32 mouse cellular contexts compared by ENCODE assay signal in genomic region chr7:97631290-97631689, GRCm38 (mm10).
"Had no signal": no experiment of that assay in that cellular context is flagged by ENCODE, and none has a peak within 500 bp of the region (broad histone marks: within the 10 kb centered on the region; RNA-seq: fewer than 3 reads in every experiment).

No protein-coding gene starts in this region.

- H3K9me3 ChIP-seq: limb, embryonic 10.5 days; limb, embryonic 12.5 days; limb, embryonic 13.5 days; limb, embryonic 15.5 days; liver, embryonic 12.5 days; liver, embryonic 13.5 days; liver, embryonic 15.5 days; lung, embryonic 15.5 days; megakaryocyte, embryonic 14.5 days; midbrain, embryonic 10.5 days; midbrain, embryonic 12.5 days; midbrain, embryonic 13.5 days; midbrain, embryonic 15.5 days; neural tube, embryonic 12.5 days had no signal

- H3K4me3 ChIP-seq: limb, embryonic 10.5 days; limb, embryonic 12.5 days; limb, embryonic 13.5 days; limb, embryonic 15.5 days; liver, embryonic 12.5 days; liver, embryonic 13.5 days; liver, embryonic 15.5 days; lung, embryonic 15.5 days; megakaryocyte, embryonic 14.5 days; midbrain, embryonic 10.5 days; midbrain, embryonic 12.5 days; midbrain, embryonic 13.5 days; midbrain, embryonic 15.5 days; myocyte; neural tube, embryonic 12.5 days had no signal

- H3K27me3 ChIP-seq: limb, embryonic 12.5 days; limb, embryonic 13.5 days; limb, embryonic 15.5 days; liver, embryonic 12.5 days; liver, embryonic 13.5 days; liver, embryonic 15.5 days; lung, embryonic 15.5 days; megakaryocyte, embryonic 14.5 days; midbrain, embryonic 12.5 days; midbrain, embryonic 13.5 days; midbrain, embryonic 15.5 days; neural tube, embryonic 12.5 days had no signal

- H3K9ac ChIP-seq: limb, embryonic 12.5 days; limb, embryonic 13.5 days; limb, embryonic 15.5 days; liver, embryonic 12.5 days; liver, embryonic 13.5 days; liver, embryonic 14.5 days; liver, embryonic 15.5 days; liver, postnatal 0 days; lung, embryonic 14.5 days; lung, embryonic 15.5 days; midbrain, embryonic 12.5 days; midbrain, embryonic 13.5 days; midbrain, embryonic 15.5 days; neural tube, embryonic 12.5 days had no signal

- DNase-seq: left cerebral cortex, postnatal 4 days; liver; liver, embryonic 13.5 days; liver, postnatal 0 days; lung, adult 18-20 months; lung, adult 2 months; lung, embryonic 14.5 days; lung, postnatal 10 days; lung, postnatal 14 days; lung, postnatal 36 days; lung, postnatal 4 days; midbrain, embryonic 14.5 days had no signal

- H3K36me3 ChIP-seq: limb, embryonic 12.5 days; limb, embryonic 15.5 days; liver, embryonic 12.5 days; liver, embryonic 13.5 days; liver, embryonic 15.5 days; lung, embryonic 15.5 days; midbrain, embryonic 12.5 days; midbrain, embryonic 13.5 days; midbrain, embryonic 15.5 days; neural tube, embryonic 12.5 days had no signal

- H3K27ac ChIP-seq: limb, embryonic 10.5 days; limb, embryonic 12.5 days; limb, embryonic 13.5 days; limb, embryonic 15.5 days; liver, embryonic 12.5 days; liver, embryonic 13.5 days; liver, embryonic 14.5 days; liver, embryonic 15.5 days; lung, embryonic 15.5 days; macrophage; midbrain, embryonic 10.5 days; midbrain, embryonic 12.5 days; midbrain, embryonic 13.5 days; midbrain, embryonic 15.5 days; neural tube, embryonic 12.5 days had no signal

- ATAC-seq: liver, embryonic 12.5 days; liver, postnatal 0 days; lung, postnatal 0 days; midbrain, embryonic 13.5 days; midbrain, embryonic 15.5 days; midbrain, embryonic 16.5 days had no signal

- H3K4me1 ChIP-seq: limb, embryonic 10.5 days; limb, embryonic 12.5 days; limb, embryonic 15.5 days; liver, embryonic 12.5 days; liver, embryonic 15.5 days; lung, embryonic 15.5 days; midbrain, embryonic 10.5 days; midbrain, embryonic 12.5 days; midbrain, embryonic 13.5 days; midbrain, embryonic 15.5 days; neural tube, embryonic 12.5 days had no signal

- H3K4me2 ChIP-seq: limb, embryonic 12.5 days; limb, embryonic 13.5 days; limb, embryonic 15.5 days; liver, embryonic 11.5 days; liver, embryonic 12.5 days; liver, embryonic 13.5 days; liver, embryonic 15.5 days; lung, embryonic 14.5 days; lung, embryonic 15.5 days; midbrain, embryonic 11.5 days; midbrain, embryonic 12.5 days; midbrain, embryonic 13.5 days; midbrain, embryonic 15.5 days; neural tube, embryonic 12.5 days had no signal
